Mouse (Mus musculus): ENCODE data around the gene Htra3.

The Htra3 gene

GRCm38 (mm10) chr5:35653743-35654395 is 25.7 kb downstream of the Htra3 start:
- DNase-seq (ENCODE audit: low spot score), result no peak

GRCm38 (mm10) chr5:35652872-35653271 is 26.7 kb downstream of the Htra3 start:
- DNase-seq (ENCODE audit: low spot score), result no peak

- no peak for DNase-seq (ENCODE audit: low spot score)
These were observed 27.3 kb downstream of the Htra3 start for GRCm38 (mm10) chr5:35652319-35652718.

GRCm38 (mm10) chr5:35648230-35648629 is 31.4 kb downstream of the Htra3 start:
- no peak for DNase-seq (ENCODE audit: low spot score)

GRCm38 (mm10) chr5:35647562-35647961 is 32.0 kb downstream of the Htra3 start:
- DNase-seq (ENCODE audit: low spot score), result peak; percentile 52

GRCm38 (mm10) chr5:35646927-35647326 is 32.7 kb downstream of the Htra3 start:
- no peak for DNase-seq (ENCODE audit: low spot score)

GRCm38 (mm10) chr5:35645938-35646493 is 33.6 kb downstream of the Htra3 start:
- DNase-seq (ENCODE audit: low spot score), result no peak

GRCm38 (mm10) chr5:35644082-35644481 is 35.5 kb downstream of the Htra3 start:
- DNase-seq (ENCODE audit: low spot score), result no peak

GRCm38 (mm10) chr5:35643401-35644048 is 36.1 kb downstream of the Htra3 start:
- DNase-seq (ENCODE audit: low spot score), result no peak

GRCm38 (mm10) chr5:35641961-35642584 is 37.5 kb downstream of the Htra3 start:
- no peak for DNase-seq (ENCODE audit: low spot score)

- DNase-seq (ENCODE audit: low spot score), result peak; percentile 52
These were observed 43.6 kb downstream of the Htra3 start for GRCm38 (mm10) chr5:35636016-35636415.

- no peak for DNase-seq (ENCODE audit: low spot score)
These were observed 46.7 kb downstream of the Htra3 start for GRCm38 (mm10) chr5:35632841-35633240.

- no peak for DNase-seq (ENCODE audit: low spot score)
These were observed 47.8 kb downstream of the Htra3 start for GRCm38 (mm10) chr5:35631755-35632154.

GRCm38 (mm10) chr5:35631224-35631623 is 48.4 kb downstream of the Htra3 start:
- DNase-seq (ENCODE audit: low spot score), result no peak

GRCm38 (mm10) chr5:35630706-35631105 is 48.9 kb downstream of the Htra3 start:
- DNase-seq (ENCODE audit: low spot score), result no peak

GRCm38 (mm10) chr5:35629333-35629732 is 50.2 kb downstream of the Htra3 start:
- DNase-seq (ENCODE audit: low spot score), result no peak

- DNase-seq (ENCODE audit: low spot score), result peak; percentile 69
These were observed 50.9 kb downstream of the Htra3 start for GRCm38 (mm10) chr5:35628685-35629084.

GRCm38 (mm10) chr5:35627307-35627840 is 52.2 kb downstream of the Htra3 start:
- no peak for DNase-seq (ENCODE audit: low spot score)

GRCm38 (mm10) chr5:35626408-35626807 is 53.2 kb downstream of the Htra3 start:
- no peak for DNase-seq (ENCODE audit: low spot score)

GRCm38 (mm10) chr5:35624751-35625239 is 54.8 kb downstream of the Htra3 start:
- peak; percentile 68 for DNase-seq (ENCODE audit: low spot score)

- no peak for DNase-seq (ENCODE audit: low spot score)
These were observed 55.8 kb downstream of the Htra3 start for GRCm38 (mm10) chr5:35623831-35624230.

- no peak for DNase-seq (ENCODE audit: low spot score)
These were observed 58.5 kb downstream of the Htra3 start for GRCm38 (mm10) chr5:35621114-35621513.

GRCm38 (mm10) chr5:35616943-35617342 is 62.6 kb downstream of the Htra3 start:
- no peak for DNase-seq (ENCODE audit: low spot score)
